Mouse (Mus musculus) ES-Bruce4 (cell line): ENCODE measurements at regions not wholly inside any gene's neighbourhood (a gene's known extent, or its start where the extent isn't known, plus 50 kb on each side); places are given as distances from the start of the nearest gene placed in this dataset.

Source experiments
- H3K27ac ChIP-seq: 2 replicates; pipeline ENCODE4 v1.5.1; 2012; ENCODE audit warnings: low read length, inconsistent platforms; ENCODE audit not compliant: insufficient read depth
- H3K27me3 ChIP-seq: 2 replicates; pipeline ENCODE4 v1.6.1; 2012; ENCODE audit warnings: mild to moderate bottlenecking, low read length, inconsistent platforms; ENCODE audit not compliant: control insufficient read depth, poor library complexity, insufficient read depth, severe bottlenecking
- H3K36me3 ChIP-seq: 2 replicates; pipeline ENCODE4 v1.6.1; 2012; ENCODE audit warnings: inconsistent platforms, mild to moderate bottlenecking, low read length, moderate library complexity; ENCODE audit not compliant: control insufficient read depth, poor library complexity, insufficient read depth, severe bottlenecking
- H3K4me1 ChIP-seq: one replicate; pipeline ENCODE4 v1.8.1; 2011; ENCODE audit warnings: low read length; ENCODE audit not compliant: control insufficient read depth, insufficient read depth
- H3K4me3 ChIP-seq: 2 replicates; pipeline ENCODE4 v1.5.1; 2011; ENCODE audit warnings: low read depth, mild to moderate bottlenecking, low read length
- H3K9ac ChIP-seq: 2 replicates; pipeline ENCODE4 v1.6.1; 2012; ENCODE audit warnings: low read depth, mild to moderate bottlenecking, inconsistent platforms; ENCODE audit not compliant: poor library complexity, severe bottlenecking
- H3K9me3 ChIP-seq: replicated peaks from 2 replicates; pipeline ENCODE4 v1.6.1; 2012; ENCODE audit warnings: mild to moderate bottlenecking, low read length, inconsistent platforms; ENCODE audit not compliant: control insufficient read depth, poor library complexity, insufficient read depth, severe bottlenecking
- CTCF ChIP-seq: IDR thresholded peaks from one replicate; pipeline ENCODE4 v1.8.1; 2011; ENCODE audit warnings: low read depth, low read length
- EP300 ChIP-seq: IDR thresholded peaks from 2 replicates; pipeline ENCODE4 v1.6.1; 2011; ENCODE audit warnings: low read depth, low read length; ENCODE audit not compliant: insufficient read depth
- POLR2A ChIP-seq: IDR thresholded peaks from one replicate; pipeline ENCODE4 v1.8.1; 2011; ENCODE audit warnings: low read length; ENCODE audit not compliant: insufficient read depth

DNA sequence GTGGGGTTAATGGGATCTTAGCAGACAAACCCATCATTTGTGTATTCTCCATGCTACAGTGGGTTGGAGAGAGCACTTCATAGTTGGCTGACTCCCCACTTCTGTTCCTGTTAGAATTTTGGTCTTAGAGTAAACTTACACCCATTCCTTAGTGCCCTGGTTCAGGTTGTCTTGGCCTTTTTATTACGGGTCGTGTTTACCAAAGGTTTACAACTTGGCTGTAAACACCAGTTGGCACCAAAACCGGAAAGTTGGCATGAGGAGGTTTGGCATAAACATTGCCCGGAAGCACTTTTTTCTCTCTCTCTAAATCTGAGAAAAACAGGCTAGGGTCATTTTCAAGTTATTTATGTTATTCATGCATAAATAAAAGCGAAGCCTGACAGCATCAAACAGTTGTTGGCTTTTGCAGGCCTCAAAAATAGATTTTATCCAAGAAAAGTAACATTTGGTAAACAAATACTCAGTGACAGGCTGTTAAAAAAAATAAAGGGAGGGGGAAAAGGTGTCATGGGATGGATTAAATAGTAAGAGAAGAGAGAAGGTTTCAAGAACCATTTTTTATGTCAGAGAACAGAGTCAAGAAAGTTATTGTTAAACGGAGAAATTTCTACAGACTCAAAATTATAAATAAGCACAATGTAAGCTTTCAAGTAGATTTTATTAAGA, 148.0 kb upstream of the Klf6 start:
- Histone ChIP-seq H3K27ac (no peak overlapping the region), H3K4me3 (no peak overlapping the region), H3K9me3 (peaks cover 12% of the 10 kb centered on the region), H3K4me1 (no peaks in the 10 kb centered on the region), H3K9ac (no peak overlapping the region), H3K36me3 (no peaks in the 10 kb centered on the region), H3K27me3 (no peaks in the 10 kb centered on the region)
- TF ChIP-seq EP300 (no peak), CTCF (no peak), POLR2A (no peak)

DNA sequence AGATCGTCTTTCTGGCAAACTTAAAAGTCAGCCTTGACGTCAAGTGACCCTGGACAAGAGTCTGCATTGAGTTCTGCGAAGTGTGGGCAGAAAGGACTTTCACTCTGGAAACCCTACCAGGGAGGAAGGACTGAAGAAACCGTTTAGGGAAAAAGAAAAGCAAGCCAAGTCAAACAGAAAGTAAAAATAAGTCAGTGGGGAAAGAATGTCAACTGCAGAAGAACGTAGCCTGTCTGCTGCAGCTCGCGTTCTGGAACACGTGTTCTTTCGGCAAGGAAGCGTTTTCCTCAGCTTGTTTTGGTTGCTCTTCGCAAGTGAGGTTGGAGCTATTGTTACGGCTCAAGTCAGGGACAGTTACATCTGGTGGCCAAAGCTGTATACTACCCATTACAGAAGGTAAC, 147.1 kb upstream of the Klf6 start:
- Histone ChIP-seq H3K27me3 (no peaks in the 10 kb centered on the region), H3K4me1 (no peaks in the 10 kb centered on the region), H3K4me3 (no peak overlapping the region), H3K36me3 (no peaks in the 10 kb centered on the region), H3K9me3 (peaks cover 12% of the 10 kb centered on the region), H3K9ac (no peak overlapping the region), H3K27ac (no peak overlapping the region)
- TF ChIP-seq EP300: no peak

DNA sequence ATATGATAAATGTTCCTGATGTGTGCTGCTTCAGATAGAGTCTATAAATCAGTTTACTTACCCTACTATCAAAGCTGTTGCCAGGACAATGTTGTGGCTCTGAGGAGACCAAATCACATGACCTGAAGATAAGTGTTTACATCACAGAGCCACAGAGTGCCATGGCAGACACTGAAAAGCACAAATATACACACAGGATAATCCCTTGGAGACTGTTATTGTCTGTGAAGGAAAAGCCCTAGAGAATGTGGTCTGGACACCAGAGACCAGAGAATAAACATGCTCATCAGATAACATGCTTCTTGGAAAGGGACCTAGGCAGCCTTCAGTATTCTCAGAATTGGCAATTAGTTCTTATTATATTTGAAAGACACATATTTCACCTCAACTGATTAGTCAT, 146.5 kb upstream of the Klf6 start:
- no peaks in the 10 kb centered on the region for H3K4me1 ChIP-seq
- H3K9ac ChIP-seq: no peak overlapping the region
- H3K36me3 ChIP-seq: no peaks in the 10 kb centered on the region
- no peak overlapping the region for H3K27ac ChIP-seq
- no peaks in the 10 kb centered on the region for H3K27me3 ChIP-seq
- H3K4me3 ChIP-seq: no peak overlapping the region
- H3K9me3 ChIP-seq: peaks cover 12% of the 10 kb centered on the region
- TF ChIP-seq POLR2A (no peak), CTCF (no peak), EP300 (no peak)

DNA sequence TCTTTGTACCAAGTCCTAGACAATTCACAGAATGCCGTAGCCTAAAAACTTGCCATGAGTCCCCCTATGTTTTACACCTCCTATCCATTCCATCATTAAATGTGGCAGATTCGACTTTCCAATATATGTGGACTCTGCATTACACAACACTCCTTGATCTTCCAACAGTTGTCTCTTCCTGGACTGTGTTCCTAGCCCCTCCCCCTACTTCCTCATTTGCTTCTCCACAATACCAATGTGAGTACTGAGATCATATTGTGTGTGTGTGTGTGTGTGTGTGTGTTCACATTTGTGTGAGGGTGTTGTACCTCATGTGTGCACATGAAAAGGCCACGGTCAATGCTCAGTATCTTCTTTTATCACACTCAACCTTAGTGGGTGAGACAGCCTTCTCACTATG, 144.5 kb upstream of the Klf6 start:
- Histone ChIP-seq H3K9me3 (peaks cover 12% of the 10 kb centered on the region), H3K27me3 (no peaks in the 10 kb centered on the region), H3K9ac (no peak overlapping the region), H3K4me1 (no peaks in the 10 kb centered on the region), H3K27ac (no peak overlapping the region), H3K4me3 (no peak overlapping the region), H3K36me3 (no peaks in the 10 kb centered on the region)
- no peak for TF ChIP-seq EP300
- TF ChIP-seq POLR2A: no peak
- no peak for TF ChIP-seq CTCF

DNA sequence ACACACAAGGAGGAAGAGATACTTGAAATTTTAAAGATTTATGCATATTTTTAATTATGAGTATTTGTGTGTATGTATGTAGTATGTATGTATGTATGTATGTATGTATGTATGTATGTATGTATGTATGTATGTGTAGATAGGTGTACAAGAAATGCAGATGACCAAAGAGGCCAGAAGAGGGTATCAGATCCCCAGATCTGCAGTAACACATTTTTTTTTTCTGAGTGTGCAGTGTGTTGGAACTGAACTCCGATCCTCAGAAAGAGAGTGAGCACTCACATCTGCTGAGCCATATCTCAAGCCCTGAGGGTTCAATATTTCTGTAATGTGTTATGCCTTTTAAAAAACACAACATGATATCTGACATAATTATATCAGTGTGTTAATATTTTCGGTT, 138.0 kb upstream of the Klf6 start:
- Histone ChIP-seq H3K27ac (no peak overlapping the region), H3K27me3 (no peaks in the 10 kb centered on the region), H3K4me1 (no peaks in the 10 kb centered on the region), H3K36me3 (no peaks in the 10 kb centered on the region), H3K9me3 (no peaks in the 10 kb centered on the region), H3K9ac (no peak overlapping the region), H3K4me3 (no peak overlapping the region)
- no peak for TF ChIP-seq CTCF
- no peak for TF ChIP-seq POLR2A
- no peak for TF ChIP-seq EP300

DNA sequence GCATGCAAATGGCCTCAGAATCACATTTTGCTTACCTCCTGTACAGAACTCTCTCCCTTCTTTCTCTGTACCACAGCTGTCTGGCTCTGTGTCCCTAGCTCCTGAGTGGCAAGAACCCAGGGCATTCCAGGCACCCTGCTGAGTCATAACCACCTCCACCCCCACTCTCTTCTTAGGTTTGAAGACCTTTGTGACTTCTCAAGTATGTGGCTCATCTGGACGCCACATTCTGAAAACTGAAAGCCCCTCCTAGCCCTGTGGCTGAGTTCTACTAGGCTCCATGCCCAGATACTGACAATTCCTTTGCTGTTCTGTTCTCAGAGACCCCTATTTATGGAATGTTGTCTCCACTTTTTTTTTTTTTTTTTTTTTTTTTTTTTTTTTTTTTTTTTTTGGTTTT, 136.9 kb upstream of the Klf6 start:
- H3K4me1 ChIP-seq: no peaks in the 10 kb centered on the region

More for the DNA sequence above, 136.9 kb upstream of the Klf6 start:
- no peaks in the 10 kb centered on the region for H3K9me3 ChIP-seq
- no peaks in the 10 kb centered on the region for H3K36me3 ChIP-seq
- no peak overlapping the region for H3K27ac ChIP-seq
- H3K4me3 ChIP-seq: no peak overlapping the region
- TF ChIP-seq POLR2A: no peak
- no peak for TF ChIP-seq EP300
- no peak for TF ChIP-seq CTCF
- no peak overlapping the region for H3K9ac ChIP-seq
- H3K27me3 ChIP-seq: no peaks in the 10 kb centered on the region
